ENCODE assay signal across 8 mouse cellular contexts in the genomic region with DNA sequence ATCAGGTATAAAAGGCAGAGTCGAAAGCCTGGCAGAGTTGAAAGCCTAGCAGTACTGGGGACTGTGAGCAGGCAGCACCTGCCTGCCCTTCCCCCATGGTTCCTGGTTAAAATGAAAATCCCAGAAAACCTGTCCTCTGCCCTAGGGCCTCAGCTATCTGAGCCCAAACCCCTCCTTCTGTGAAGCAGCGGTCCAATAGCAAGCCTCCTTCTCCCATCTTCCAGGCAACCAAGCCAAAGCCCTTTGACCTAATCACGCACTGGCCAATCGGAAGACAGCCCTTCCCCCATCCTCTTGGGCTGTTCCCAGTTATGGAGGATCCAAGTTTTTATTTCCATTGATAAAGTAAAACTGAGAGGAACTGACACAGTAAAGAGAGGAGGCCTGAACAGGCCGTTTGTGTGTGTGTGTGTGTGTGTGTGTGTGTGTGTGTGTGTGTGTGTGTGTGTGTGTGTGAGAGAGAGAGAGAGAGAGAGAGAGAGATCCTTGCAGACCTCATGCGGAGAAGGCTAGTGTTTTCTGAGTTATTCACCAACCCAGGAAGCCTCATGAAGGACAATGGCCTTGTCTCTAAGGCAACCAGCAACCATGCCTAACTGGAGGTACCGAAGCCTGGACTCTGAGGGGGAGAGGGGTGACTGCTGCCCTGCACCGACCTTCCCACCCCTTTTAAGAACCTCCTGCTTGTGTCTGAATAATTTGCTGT. TPM values are rescaled to one million over a fixed set of nuclear protein-coding genes. Genes with fewer than 3 reads are reported as not detected.
DNase-seq lines count a peak whose midpoint lies in the region; ATAC-seq and TF ChIP-seq lines count a peak whose summit lies in the region.

No protein-coding gene starts in this region.

- H3K27ac ChIP-seq in embryonic facial prominence, embryonic 13.5 days, result peak overlapping the region; percentile 44; the same call in 1 of the 2 replicates
- peak overlapping the region; percentile 72 for H3K27ac ChIP-seq in hindbrain, embryonic 15.5 days (replicated peaks)
- H3K27ac ChIP-seq in liver, adult 2 months (replicated peaks; ENCODE audit: insufficient read depth, low read depth, low read length), result peak overlapping the region; percentile 97
- H3K27ac ChIP-seq in olfactory bulb, adult 2 months (ENCODE audit: insufficient read depth, low read depth, low read length), result peak overlapping the region; percentile 26; the same call in 1 of the 2 replicates
- H3K27ac ChIP-seq in left cerebral cortex, adult 2 months, result no peak overlapping the region; the same call in 1 of the 2 replicates

- H3K79me2 ChIP-seq in liver, adult 2 months (ENCODE audit: control insufficient read depth, insufficient read depth, low read length), result peaks cover 8% of the 10 kb centered on the region

- DNase-seq in cerebellum, adult 18-20 months, result peak; percentile 22 to 25
- DNase-seq in cerebellum, adult 8-10 months, result no peak
- DNase-seq in liver, adult 2 months (ENCODE audit: extremely low read depth, low read depth, low spot score), result peak; percentile 99
- DNase-seq in left cerebral cortex, adult 2 months (ENCODE audit: extremely low spot score in 1 of 2, low spot score in 2 of 2), result no peak
- DNase-seq in right cerebral cortex, postnatal 36 days (ENCODE audit: low spot score in 2 of 2), result no peak

- peaks cover 11% of the 10 kb centered on the region for H3K4me1 ChIP-seq in embryonic facial prominence, embryonic 13.5 days
- peaks cover 67% of the 10 kb centered on the region for H3K4me1 ChIP-seq in hindbrain, embryonic 15.5 days (replicated peaks)
- peaks cover 36% of the 10 kb centered on the region for H3K4me1 ChIP-seq in liver, adult 2 months (ENCODE audit: control insufficient read depth, insufficient read depth, low read length)
- peaks cover 30% of the 10 kb centered on the region for H3K4me1 ChIP-seq in olfactory bulb, adult 2 months (ENCODE audit: control insufficient read depth, insufficient read depth, low read length)

- no peaks in the 10 kb centered on the region for H3K27me3 ChIP-seq in embryonic facial prominence, embryonic 13.5 days
- no peaks in the 10 kb centered on the region for H3K27me3 ChIP-seq in hindbrain, embryonic 15.5 days
- H3K27me3 ChIP-seq in liver, adult 2 months (ENCODE audit: control insufficient read depth, insufficient read depth, low read length), result no peaks in the 10 kb centered on the region

- no peak overlapping the region for H3K4me3 ChIP-seq in embryonic facial prominence, embryonic 13.5 days
- H3K4me3 ChIP-seq in hindbrain, embryonic 15.5 days, result no peak overlapping the region
- H3K4me3 ChIP-seq in liver, adult 2 months (ENCODE audit: insufficient read depth, low read depth, low read length), result no peak overlapping the region
- no peak overlapping the region for H3K4me3 ChIP-seq in olfactory bulb, adult 2 months (ENCODE audit: insufficient read depth, low read depth, low read length)
- no peak overlapping the region for H3K4me3 ChIP-seq in left cerebral cortex, adult 2 months

- peaks cover 27% of the 10 kb centered on the region for H3K36me3 ChIP-seq in embryonic facial prominence, embryonic 13.5 days
- H3K36me3 ChIP-seq in hindbrain, embryonic 15.5 days, result peaks cover 27% of the 10 kb centered on the region
- H3K36me3 ChIP-seq in liver, adult 2 months (ENCODE audit: control insufficient read depth, insufficient read depth, low read length), result no peaks in the 10 kb centered on the region

- intact Hi-C loops in left cerebral cortex, adult 2 months (cut with DNase I), result no loop called here

- 0 out of 2 replicates have a peak overlapping the region, but pooled peaks have one; percentile 27 for H3K9ac ChIP-seq in embryonic facial prominence, embryonic 13.5 days
- H3K9ac ChIP-seq in hindbrain, embryonic 15.5 days, result no peak overlapping the region
- H3K9ac ChIP-seq in liver, adult 2 months (ENCODE audit: low read depth, low read length), result no peak overlapping the region

- no peak for TF ChIP-seq CTCF in liver, adult 2 months (IDR thresholded peaks at IDR 0.05; ENCODE audit: low read depth, low read length)
- TF ChIP-seq CTCF in olfactory bulb, adult 2 months (IDR thresholded peaks at IDR 0.05; ENCODE audit: insufficient read depth, low read depth, low read length), result no peak
- no peak for TF ChIP-seq CTCF in left cerebral cortex, adult 2 months (IDR thresholded peaks at IDR 0.05)

- no peak overlapping the region for H3K4me2 ChIP-seq in embryonic facial prominence, embryonic 13.5 days
- no peak overlapping the region for H3K4me2 ChIP-seq in hindbrain, embryonic 15.5 days

- no peak for TF ChIP-seq POLR2A in liver, adult 2 months (IDR thresholded peaks at IDR 0.05; ENCODE audit: extremely low read depth, insufficient read depth, low read length)
- TF ChIP-seq POLR2A in olfactory bulb, adult 2 months (IDR thresholded peaks at IDR 0.05; ENCODE audit: insufficient read depth, low read depth, low read length), result no peak

- WGBS in embryonic facial prominence, embryonic 13.5 days, result 9% methylated on average over 8 of the region's 8 CpGs
- WGBS in hindbrain, embryonic 15.5 days, result 8% methylated on average over 8 of the region's 8 CpGs
- 10% methylated on average over 8 of the region's 8 CpGs for WGBS in liver, adult 2 months
- 39% methylated on average over 8 of the region's 8 CpGs for WGBS in olfactory bulb, adult 2 months

- no peaks in the 10 kb centered on the region for H3K9me3 ChIP-seq in embryonic facial prominence, embryonic 13.5 days
- H3K9me3 ChIP-seq in hindbrain, embryonic 15.5 days, result no peaks in the 10 kb centered on the region

- peak; percentile 71 for ATAC-seq in embryonic facial prominence, embryonic 13.5 days (ENCODE audit: insufficient number of reproducible peaks, insufficient read depth, low FRiP score, low TSS enrichment, low read depth)
- peak; percentile 77 for ATAC-seq in hindbrain, embryonic 15.5 days (ENCODE audit: low FRiP score, low read depth)

RNA-seq across cellular contexts. Expression of a gene that starts 12.1 kb away (rescaled TPM):
- polyA plus RNA-seq in embryonic facial prominence, embryonic 13.5 days (2015; fragmentation: Nextera tagmentation; extraction: Ambion mirVana), result 6.0 and 6.7 TPM in 2 replicates
- polyA plus RNA-seq in hindbrain, embryonic 15.5 days (2015; fragmentation: Nextera tagmentation; extraction: Ambion mirVana), result 40.0 and 42.2 TPM in 2 replicates
- total RNA-seq in liver, adult 2 months (2014; rRNA removed), result 1.8 and 3.8 TPM in 2 replicates
- polyA plus RNA-seq in liver, adult 2 months (2012; rRNA removed), result 6.5 and 7.2 TPM in 2 replicates
- not detected in 2 replicates for polyA plus RNA-seq in olfactory bulb, adult 2 months (2012; ENCODE audit: insufficient read depth, insufficient read length, low replicate concordance, missing spikeins)
- total RNA-seq in left cerebral cortex, adult 2 months (2021), result 10 to 100 TPM; 36.0 to 36.3 TPM

RNA-seq across cellular contexts. Expression of a gene that starts 28.5 kb away (rescaled TPM):
- 0.36 and 0.41 TPM in 2 replicates for polyA plus RNA-seq in embryonic facial prominence, embryonic 13.5 days (2015; fragmentation: Nextera tagmentation; extraction: Ambion mirVana)
- polyA plus RNA-seq in hindbrain, embryonic 15.5 days (2015; fragmentation: Nextera tagmentation; extraction: Ambion mirVana), result 0.61 and 0.88 TPM in 2 replicates
- 27.1 and 30.9 TPM in 2 replicates for total RNA-seq in liver, adult 2 months (2014; rRNA removed)
- 6.1 and 7.4 TPM in 2 replicates for polyA plus RNA-seq in liver, adult 2 months (2012; rRNA removed)
- polyA plus RNA-seq in olfactory bulb, adult 2 months (2012; ENCODE audit: insufficient read depth, insufficient read length, low replicate concordance, missing spikeins), result not detected in 2 replicates
- 1 to 10 TPM; 6.8 to 7.4 TPM for total RNA-seq in left cerebral cortex, adult 2 months (2021)

RNA-seq across cellular contexts. Expression of a gene that starts 56.4 kb away (rescaled TPM):
- polyA plus RNA-seq in embryonic facial prominence, embryonic 13.5 days (2015; fragmentation: Nextera tagmentation; extraction: Ambion mirVana), result 20.3 and 23.4 TPM in 2 replicates
- 6.6 and 7.9 TPM in 2 replicates for polyA plus RNA-seq in hindbrain, embryonic 15.5 days (2015; fragmentation: Nextera tagmentation; extraction: Ambion mirVana)
- total RNA-seq in liver, adult 2 months (2014; rRNA removed), result 2.3 and 2.4 TPM in 2 replicates
- 0.12 and 0.24 TPM in 2 replicates for polyA plus RNA-seq in liver, adult 2 months (2012; rRNA removed)
- not detected in 2 replicates for polyA plus RNA-seq in olfactory bulb, adult 2 months (2012; ENCODE audit: insufficient read depth, insufficient read length, low replicate concordance, missing spikeins)
- 1 to 10 TPM; 1.5 to 2.2 TPM for total RNA-seq in left cerebral cortex, adult 2 months (2021)

Comparison
In these comparisons a context has a peak if more than half of its experiments do, and no peak if none do; other contexts are left out.
1. DNase-seq: peak in cerebellum, adult 18-20 months (2 of 2) and liver, adult 2 months (single experiment); none in cerebellum, adult 8-10 months (single experiment), left cerebral cortex, adult 2 months (0 of 2) and right cerebral cortex, postnatal 36 days (0 of 2).